Mouse (Mus musculus) midbrain, embryonic 13.5 days (tissue): Measurements from ENCODE around the gene Gm45902. TPM values are rescaled to one million over a fixed set of nuclear protein-coding genes. Genes with fewer than 3 reads are reported as not detected.

Source experiments
- ATAC-seq: fragments of 200-750 bp; cut with Nextera tagmentation; 2 replicates; pipeline ENCODE4 v1.8.0; 2017; ENCODE audit warnings: mild to moderate bottlenecking, moderate TSS enrichment, moderate library complexity
- H3K27ac ChIP-seq: fragments of 300-500 bp; sonication (generic); 2 replicates; pipeline ENCODE4 v1.5.1; 2015; ENCODE audit warnings: inconsistent platforms, mild to moderate bottlenecking, moderate library complexity
- H3K27me3 ChIP-seq: fragments of 300-500 bp; sonication (generic); 2 replicates; pipeline ENCODE4 v1.6.1; 2015; ENCODE audit warnings: mild to moderate bottlenecking, inconsistent platforms
- H3K36me3 ChIP-seq: fragments of 300-500 bp; sonication (generic); 2 replicates; pipeline ENCODE4 v1.6.1; 2015; ENCODE audit warnings: mild to moderate bottlenecking, inconsistent platforms
- H3K4me1 ChIP-seq: fragments of 300-500 bp; sonication (generic); replicated peaks from 2 replicates; pipeline ENCODE4 v1.6.1; 2015; ENCODE audit warnings: inconsistent platforms
- H3K4me2 ChIP-seq: fragments of 300-500 bp; sonication (generic); replicated peaks from 2 replicates; pipeline ENCODE4 v1.6.1; 2015; ENCODE audit warnings: moderate library complexity, mild to moderate bottlenecking, inconsistent platforms
- H3K4me3 ChIP-seq: fragments of 300-500 bp; sonication (generic); replicated peaks from 2 replicates; pipeline ENCODE4 v1.5.1; 2015; ENCODE audit warnings: mild to moderate bottlenecking, inconsistent platforms
- H3K9ac ChIP-seq: fragments of 300-500 bp; sonication (generic); replicated peaks from 2 replicates; pipeline ENCODE4 v1.6.1; 2015; ENCODE audit warnings: mild to moderate bottlenecking, inconsistent platforms
- H3K9me3 ChIP-seq: fragments of 300-500 bp; sonication (generic); 2 replicates; pipeline ENCODE4 v1.6.1; 2016; ENCODE audit warnings: mild to moderate bottlenecking, inconsistent platforms
- WGBS: fragments of 180-500 bp; shearing (Covaris S2); methylation state at CpG from one replicate; pipeline ENCODE4 v1.1.7; 2015; 5-methylcytosine and 5-hydroxymethylcytosine counted together
- polyA plus RNA-seq: library from polyadenylated mRNA; unstranded; fragments of >200 nt; fragmentation: Nextera tagmentation; extraction: Ambion mirVana; gene quantifications from 2 replicates; pipeline ENCODE4 v1.2.1, GENCODE M21; 2015

Gene Gm45902
- polyA plus RNA-seq, 1 experiment from 2014 or later = 8.2 TPM

DNA sequence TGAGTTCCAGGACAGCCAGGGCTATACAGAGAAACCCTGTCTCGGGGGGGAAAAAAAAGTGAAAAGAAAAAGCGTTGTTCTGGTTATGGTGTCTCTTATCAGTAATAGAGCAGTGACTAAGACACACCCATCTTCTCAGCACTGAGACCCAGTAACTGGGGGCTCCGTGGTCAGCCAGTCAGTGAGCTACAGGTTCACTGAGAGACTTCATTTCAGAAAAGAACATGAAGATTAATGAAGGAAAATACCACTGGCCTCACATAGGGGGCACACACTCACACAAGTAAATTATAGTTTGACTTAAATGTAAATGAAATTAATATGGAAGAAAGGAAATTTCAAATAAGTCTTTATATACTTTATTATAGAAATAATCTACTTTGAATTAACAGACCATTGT lies 32.4 kb downstream of the Gm45902 start:
- H3K9me3 ChIP-seq = 0 out of 2 replicates have a peak, but pooled peaks cover 5% of the 10 kb centered on the region
- H3K36me3 ChIP-seq = no peaks in the 10 kb centered on the region
- no peaks in the 10 kb centered on the region for H3K27me3 ChIP-seq
- 89% methylated on average over 3 of the region's 3 CpGs for WGBS
- H3K4me1 ChIP-seq = 0 out of 2 replicates have a peak, but pooled peaks cover 5% of the 10 kb centered on the region
- ATAC-seq = no peak
- H3K4me2 ChIP-seq = no peak overlapping the region
- H3K27ac ChIP-seq = no peak overlapping the region
- H3K9ac ChIP-seq = no peak overlapping the region
- no peak overlapping the region for H3K4me3 ChIP-seq

- no peak for ATAC-seq
- H3K4me1 ChIP-seq = peaks cover 15% of the 10 kb centered on the region
- H3K4me2 ChIP-seq = peak overlapping the region; percentile 56
- no peak overlapping the region for H3K9ac ChIP-seq
- H3K27ac ChIP-seq = peak overlapping the region; percentile 75
- H3K27me3 ChIP-seq = no peaks in the 10 kb centered on the region
- 0 out of 2 replicates have a peak, but pooled peaks cover 6% of the 10 kb centered on the region for H3K36me3 ChIP-seq
- H3K4me3 ChIP-seq = peak overlapping the region; percentile 95; the same call in 1 of the 2 replicates
- WGBS = 53% methylated on average over 3 of the region's 3 CpGs
- 0 out of 2 replicates have a peak, but pooled peaks cover 5% of the 10 kb centered on the region for H3K9me3 ChIP-seq
Measured at GRCm38 (mm10) chr2:3475746-3476251, 36.8 kb downstream of the Gm45902 start.

DNA sequence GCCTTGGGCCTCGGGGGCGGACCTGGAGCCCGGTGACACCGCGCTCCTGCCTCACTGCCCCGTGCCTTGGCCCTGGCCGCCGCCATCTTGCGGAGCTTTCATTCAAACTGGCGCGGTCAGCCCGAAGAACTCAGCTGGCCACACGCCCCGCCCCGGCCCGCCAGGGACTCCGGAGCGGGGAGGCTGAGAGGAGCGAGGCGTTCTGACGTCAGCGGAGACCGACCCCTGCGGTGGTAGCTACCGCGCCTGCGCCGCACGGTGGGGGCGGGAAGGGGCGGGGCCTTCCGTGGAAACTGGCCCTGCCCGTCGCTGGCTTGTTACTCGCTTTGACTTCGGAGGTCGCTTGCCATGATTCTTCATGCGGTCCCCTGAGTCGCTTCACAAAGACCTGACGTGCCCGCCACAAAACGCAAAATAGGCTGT lies 37.7 kb downstream of the Gm45902 start, which contains the start of gene Suv39h2:
Suv39h2 (minus strand) TSS at position 171 of the 423 bp plus-strand sequence.
- H3K9me3 ChIP-seq = 0 out of 2 replicates have a peak, but pooled peaks cover 5% of the 10 kb centered on the region
- peaks cover 15% of the 10 kb centered on the region for H3K4me1 ChIP-seq
- no peaks in the 10 kb centered on the region for H3K27me3 ChIP-seq
- H3K4me3 ChIP-seq = peak within 1 kb of the TSS; percentile 95
- H3K36me3 ChIP-seq = peaks cover 12% of the 10 kb centered on the region
- ATAC-seq = peak; percentile 98
- H3K4me2 ChIP-seq = peak within 1 kb of the TSS; percentile 56
- H3K9ac ChIP-seq = peak within 1 kb of the TSS; percentile 81
- peak within 1 kb of the TSS; percentile 90 for H3K27ac ChIP-seq
- under 1% methylated on average over 37 of the region's 42 CpGs for WGBS

GRCm38 (mm10) chr2:3474361-3474805 lies 38.2 kb downstream of the Gm45902 start:
- peak overlapping the region; percentile 90 for H3K27ac ChIP-seq
- no peak; the same call in 1 of the 2 replicates for ATAC-seq
- peak overlapping the region; percentile 56 for H3K4me2 ChIP-seq
- H3K4me3 ChIP-seq = peak overlapping the region; percentile 95
- H3K36me3 ChIP-seq = peaks cover 12% of the 10 kb centered on the region
- 0 out of 2 replicates have a peak, but pooled peaks cover 3% of the 10 kb centered on the region for H3K9me3 ChIP-seq
- WGBS = under 1% methylated on average over 43 of the region's 46 CpGs
- no peaks in the 10 kb centered on the region for H3K27me3 ChIP-seq
- H3K9ac ChIP-seq = peak overlapping the region; percentile 81
- H3K4me1 ChIP-seq = peaks cover 15% of the 10 kb centered on the region

GRCm38 (mm10) chr2:3473891-3474290 lies 38.7 kb downstream of the Gm45902 start:
- H3K4me3 ChIP-seq = peak overlapping the region; percentile 95
- peak overlapping the region; percentile 56 for H3K4me2 ChIP-seq
- peaks cover 12% of the 10 kb centered on the region for H3K36me3 ChIP-seq
- H3K9me3 ChIP-seq = no peaks in the 10 kb centered on the region
- ATAC-seq = no peak
- peak overlapping the region; percentile 81 for H3K9ac ChIP-seq
- under 1% methylated on average over 12 of the region's 12 CpGs for WGBS
- peak overlapping the region; percentile 90 for H3K27ac ChIP-seq
- no peaks in the 10 kb centered on the region for H3K27me3 ChIP-seq
- peaks cover 15% of the 10 kb centered on the region for H3K4me1 ChIP-seq

- H3K4me3 ChIP-seq = no peak overlapping the region
Measured at GRCm38 (mm10) chr2:3456590-3456989, 56.0 kb downstream of the Gm45902 start.

More at GRCm38 (mm10) chr2:3456590-3456989, 56.0 kb downstream of the Gm45902 start:
- Histone ChIP-seq H3K4me1 (no peaks in the 10 kb centered on the region), H3K27ac (no peak overlapping the region), H3K27me3 (no peaks in the 10 kb centered on the region), H3K9ac (no peak overlapping the region), H3K4me2 (no peak overlapping the region), H3K9me3 (no peaks in the 10 kb centered on the region), H3K36me3 (peaks cover 62% of the 10 kb centered on the region)
- ATAC-seq = no peak
- WGBS = 79% methylated on average over 4 of the region's 4 CpGs

Other genes with a start within 250 kb of the Gm45902 start
- 90.2 and 102 TPM in 2 replicates for gene Nmt2, start 228.6 kb downstream of the Gm45902 start, polyA plus RNA-seq
- gene Rpp38, start 180.1 kb downstream of the Gm45902 start, polyA plus RNA-seq = 12.8 and 14.7 TPM in 2 replicates
- gene Acbd7, start 176.6 kb downstream of the Gm45902 start, polyA plus RNA-seq = 1.2 and 1.3 TPM in 2 replicates
- gene Olah, start 115.6 kb downstream of the Gm45902 start, polyA plus RNA-seq = not detected in 2 replicates
- gene Meig1, start 90.1 kb downstream of the Gm45902 start, polyA plus RNA-seq = 2.1 TPM in 2 replicates
- 9.2 and 9.6 TPM in 2 replicates for gene Dclre1c, start 88.7 kb downstream of the Gm45902 start, polyA plus RNA-seq
- 15.3 and 16.6 TPM in 2 replicates for gene Suv39h2, start 37.8 kb downstream of the Gm45902 start, polyA plus RNA-seq
- 72.5 and 84.2 TPM in 2 replicates for gene Hspa14, start within 50 bp of the Gm45902 start, polyA plus RNA-seq
- 0.13 and 0.31 TPM in 2 replicates for gene Cdnf, start 240 bp upstream of the Gm45902 start, polyA plus RNA-seq
- 39.1 and 39.4 TPM in 2 replicates for gene Fam107b, start 57.7 kb upstream of the Gm45902 start, polyA plus RNA-seq